Mouse (Mus musculus): ENCODE results near the gene Krt8. TPM values are rescaled to one million over a fixed set of nuclear protein-coding genes. Genes with fewer than 3 reads are reported as not detected.

The Krt8 gene
- polyA plus RNA-seq, 1 experiment from 2014 or later = 183 TPM

DNA sequence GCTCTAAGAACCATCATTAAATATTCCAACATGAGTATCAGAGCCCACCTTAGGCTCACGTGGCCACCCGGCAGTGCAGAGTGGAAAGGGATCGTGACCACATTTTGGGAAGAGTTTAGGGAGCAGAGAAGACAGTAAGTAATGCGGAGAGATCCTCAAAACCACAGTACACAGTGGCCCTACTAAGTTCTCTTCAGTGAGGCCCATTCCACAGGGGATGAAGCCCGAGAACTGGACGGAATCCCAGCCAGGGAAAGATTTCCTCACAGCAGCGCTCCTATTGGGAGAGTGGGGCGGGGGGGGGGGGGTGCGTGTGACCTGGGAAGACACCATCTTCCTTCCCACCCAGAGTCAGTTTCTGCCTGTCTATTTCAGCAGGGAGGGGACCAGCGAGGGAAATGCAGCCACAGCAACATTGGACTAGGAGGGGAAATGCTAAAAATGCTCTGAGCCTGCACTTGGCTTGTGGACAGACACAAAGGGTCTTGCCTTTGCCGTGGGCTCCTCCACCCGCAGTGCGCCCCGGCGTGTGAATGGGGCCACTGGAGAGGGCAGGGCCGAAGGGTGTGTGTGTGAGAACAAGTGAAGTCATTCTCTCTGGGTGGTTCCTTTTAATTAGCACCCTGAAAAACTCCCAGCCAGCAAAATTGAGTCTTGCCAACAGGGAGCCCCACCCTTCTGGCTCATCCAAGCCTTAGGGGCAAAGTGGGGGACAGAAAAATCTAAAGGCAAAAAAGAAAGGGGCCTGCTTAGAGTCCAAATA lies 30.0 kb downstream of the Krt8 start:
- 51% methylated on average over 16 of the region's 16 CpGs for WGBS
- no peak for TF ChIP-seq CTCF (IDR thresholded peaks at IDR 0.05; ENCODE audit: low read depth)
- no peaks in the 10 kb centered on the region for H3K36me3 ChIP-seq (ENCODE audit: insufficient read depth)
- H3K27ac ChIP-seq (ENCODE audit: low read depth) = no peak overlapping the region
- ATAC-seq (ENCODE audit: insufficient read depth) (no peak), DNase-seq (no peak)
- no peak overlapping the region for H3K4me3 ChIP-seq (ENCODE audit: low read depth, low read length)
- H3K4me1 ChIP-seq (ENCODE audit: insufficient read depth) = peaks cover 24% of the 10 kb centered on the region
- H3K9ac ChIP-seq = no peak overlapping the region
- no peak overlapping the region for H3K4me2 ChIP-seq
- H3K27me3 ChIP-seq (ENCODE audit: insufficient read depth, low read length) = no peaks in the 10 kb centered on the region
- H3K9me3 ChIP-seq (ENCODE audit: low read depth, low read length) = no peaks in the 10 kb centered on the region

DNA sequence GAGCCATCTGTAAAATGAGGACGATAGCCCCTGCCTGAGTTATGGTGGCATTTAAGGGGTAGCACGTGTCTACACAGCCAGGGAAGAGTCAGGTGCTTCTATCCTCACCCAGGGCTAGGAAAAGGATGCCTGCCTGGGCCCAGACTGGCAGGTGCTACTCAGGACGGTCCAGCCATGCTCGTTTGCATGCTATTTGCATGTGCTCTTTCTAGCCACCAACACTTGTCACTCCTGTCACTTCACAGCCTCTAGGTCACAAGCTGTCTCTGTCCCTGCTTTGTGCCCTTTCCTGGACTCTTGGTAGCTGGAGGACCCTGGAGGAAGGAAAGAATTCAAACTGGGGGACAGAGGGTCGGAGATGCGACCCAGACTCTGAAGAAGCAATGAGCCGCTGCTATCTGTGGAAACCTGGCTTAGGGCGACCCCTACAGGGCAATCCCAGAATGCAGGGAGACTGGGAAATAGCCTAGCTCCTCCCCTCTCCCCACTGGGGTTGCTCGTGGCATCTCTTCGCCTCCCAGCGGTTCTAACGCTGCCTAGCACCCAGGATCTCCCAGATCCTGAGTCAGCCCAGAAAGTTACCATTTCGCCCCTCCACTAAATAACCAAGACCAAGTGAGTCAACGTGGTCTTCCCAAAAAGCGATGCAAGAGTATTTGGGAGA lies 30.7 kb downstream of the Krt8 start:
- Histone ChIP-seq H3K4me1 (ENCODE audit: insufficient read depth) (peaks cover 24% of the 10 kb centered on the region), H3K27ac (ENCODE audit: low read depth) (no peak overlapping the region), H3K27me3 (ENCODE audit: insufficient read depth, low read length) (no peaks in the 10 kb centered on the region), H3K36me3 (ENCODE audit: insufficient read depth) (no peaks in the 10 kb centered on the region), H3K4me2 (no peak overlapping the region), H3K9me3 (ENCODE audit: low read depth, low read length) (no peaks in the 10 kb centered on the region), H3K9ac (no peak overlapping the region), H3K4me3 (ENCODE audit: low read depth, low read length) (no peak overlapping the region)
- 10% methylated on average over 15 of the region's 15 CpGs for WGBS
- peak; percentile 98 for TF ChIP-seq CTCF (IDR thresholded peaks at IDR 0.05; ENCODE audit: low read depth)
- DNase-seq (peak; percentile 98), ATAC-seq (ENCODE audit: insufficient read depth) (peak; percentile 15; the same call in 1 of the 2 replicates)

DNA sequence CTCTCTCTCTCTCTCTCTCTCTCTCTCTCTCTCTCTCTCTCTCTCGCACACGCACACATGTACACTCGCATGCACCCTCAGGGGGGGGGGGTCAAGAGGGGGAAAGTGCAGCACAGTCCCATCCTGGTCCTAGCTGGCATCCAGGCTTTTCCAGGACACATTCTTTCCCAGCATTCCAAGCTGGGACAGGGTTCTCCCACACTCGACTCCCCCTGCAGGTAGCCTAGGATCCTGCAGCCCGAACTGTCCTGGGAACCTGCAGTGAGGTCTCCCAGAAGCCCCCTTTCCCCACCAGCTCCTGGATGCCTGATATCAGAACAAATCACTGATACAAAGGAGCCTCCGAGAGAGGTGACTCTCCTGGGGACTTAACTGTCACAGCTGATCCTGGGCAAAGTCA lies 33.7 kb downstream of the Krt8 start:
- no peak overlapping the region for H3K4me2 ChIP-seq
- H3K27me3 ChIP-seq (ENCODE audit: insufficient read depth, low read length) = no peaks in the 10 kb centered on the region
- no peak overlapping the region; the same call in 1 of the 2 replicates for H3K9ac ChIP-seq
- ATAC-seq (ENCODE audit: insufficient read depth) (peak; percentile 26; the same call in 1 of the 2 replicates), DNase-seq (peak; percentile 85)
- H3K27ac ChIP-seq (ENCODE audit: low read depth) = no peak overlapping the region
- peak; percentile 87 for TF ChIP-seq CTCF (IDR thresholded peaks at IDR 0.05; ENCODE audit: low read depth)
- no peaks in the 10 kb centered on the region for H3K36me3 ChIP-seq (ENCODE audit: insufficient read depth)
- H3K4me1 ChIP-seq (ENCODE audit: insufficient read depth) = no peaks in the 10 kb centered on the region
- 6% methylated on average over 3 of the region's 6 CpGs for WGBS
- H3K4me3 ChIP-seq (ENCODE audit: low read depth, low read length) = no peak overlapping the region
- no peaks in the 10 kb centered on the region for H3K9me3 ChIP-seq (ENCODE audit: low read depth, low read length)

DNA sequence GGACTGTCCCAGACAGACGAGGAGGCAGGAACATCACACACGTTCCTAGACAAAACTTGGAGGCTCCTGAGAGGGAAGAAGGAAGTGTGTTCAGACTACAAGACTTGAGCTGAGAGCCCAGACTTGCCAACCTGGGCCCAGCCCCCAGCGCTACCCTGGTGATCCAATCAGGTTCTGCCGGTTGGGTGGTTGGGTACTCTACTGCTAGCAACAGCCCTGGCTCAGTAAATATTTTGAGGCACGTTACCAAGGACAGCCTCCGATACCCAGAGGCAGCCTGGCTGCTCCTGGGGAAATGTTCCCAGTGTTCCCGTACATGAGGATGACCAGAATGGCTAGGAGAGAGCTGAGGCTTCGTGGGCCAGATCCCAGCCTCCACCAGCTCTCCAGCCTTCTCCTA lies 37.5 kb downstream of the Krt8 start:
- H3K4me1 ChIP-seq (ENCODE audit: insufficient read depth) = no peaks in the 10 kb centered on the region
- 64% methylated on average over 8 of the region's 8 CpGs for WGBS
- H3K9ac ChIP-seq = no peak overlapping the region
- peak; percentile 43 for DNase-seq
- TF ChIP-seq CTCF (IDR thresholded peaks at IDR 0.05; ENCODE audit: low read depth) = no peak
- H3K36me3 ChIP-seq (ENCODE audit: insufficient read depth) = no peaks in the 10 kb centered on the region
- H3K9me3 ChIP-seq (ENCODE audit: low read depth, low read length) = no peaks in the 10 kb centered on the region
- H3K4me3 ChIP-seq (ENCODE audit: low read depth, low read length) = no peak overlapping the region
- peak; percentile 48; the same call in 1 of the 2 replicates for ATAC-seq (ENCODE audit: insufficient read depth)
- no peak overlapping the region for H3K4me2 ChIP-seq
- no peaks in the 10 kb centered on the region for H3K27me3 ChIP-seq (ENCODE audit: insufficient read depth, low read length)
- H3K27ac ChIP-seq (ENCODE audit: low read depth) = no peak overlapping the region

DNA sequence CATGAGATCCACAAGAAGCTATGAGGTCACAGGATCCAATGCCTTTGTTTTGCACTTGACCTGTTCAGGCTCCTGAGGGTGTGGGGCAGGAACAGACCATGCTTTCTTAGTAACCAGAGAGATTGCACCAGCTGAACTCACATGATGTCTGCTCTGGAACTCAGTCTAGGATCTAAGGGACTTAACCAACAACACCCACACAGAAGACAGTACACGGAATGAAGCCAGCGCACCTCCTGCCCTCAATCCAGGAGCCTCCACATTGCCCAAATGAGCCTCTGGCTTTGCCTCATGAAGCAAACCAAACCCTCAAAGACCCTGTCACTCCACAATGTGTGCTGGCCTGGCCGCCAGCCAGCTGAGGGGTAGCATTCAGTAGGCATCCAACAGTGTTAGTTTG lies 45.4 kb downstream of the Krt8 start:
- no peaks in the 10 kb centered on the region for H3K27me3 ChIP-seq (ENCODE audit: insufficient read depth, low read length)
- H3K4me1 ChIP-seq (ENCODE audit: insufficient read depth) = no peaks in the 10 kb centered on the region
- DNase-seq = no peak
- no peaks in the 10 kb centered on the region for H3K36me3 ChIP-seq (ENCODE audit: insufficient read depth)
- no peaks in the 10 kb centered on the region for H3K9me3 ChIP-seq (ENCODE audit: low read depth, low read length)
- H3K9ac ChIP-seq = no peak overlapping the region
- no peak overlapping the region for H3K4me2 ChIP-seq
- H3K27ac ChIP-seq (ENCODE audit: low read depth) = no peak overlapping the region
- H3K4me3 ChIP-seq (ENCODE audit: low read depth, low read length) = no peak overlapping the region
- ATAC-seq (ENCODE audit: insufficient read depth) = no peak
- TF ChIP-seq CTCF (IDR thresholded peaks at IDR 0.05; ENCODE audit: low read depth) = no peak
- WGBS = 80% methylated on average over 3 of the region's 3 CpGs

DNA sequence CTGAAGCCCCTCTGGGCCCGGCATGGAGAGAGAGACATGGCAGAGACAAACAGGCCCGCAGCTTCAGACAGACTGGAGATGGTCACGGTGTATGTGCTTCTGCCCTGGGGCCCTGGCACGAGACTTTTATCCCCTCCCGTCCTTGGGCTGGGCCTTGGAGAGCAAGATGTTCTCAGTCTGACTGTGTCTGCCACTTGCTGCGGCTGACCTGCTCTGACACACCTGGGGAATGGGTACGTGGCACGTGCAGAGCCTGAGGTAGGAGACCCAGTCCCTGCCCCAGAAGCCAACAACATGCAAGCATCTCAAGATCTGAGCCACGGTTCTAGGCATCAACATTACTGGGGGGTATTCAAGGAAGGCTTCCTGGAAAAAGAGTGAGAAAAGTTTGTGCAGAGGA lies 50.1 kb downstream of the Krt8 start, which contains the start of gene Krt78:
Gene Krt78 (minus strand): TSS at position 101 of the 400 bp plus-strand sequence.
- H3K27me3 ChIP-seq (ENCODE audit: insufficient read depth, low read length) = no peaks in the 10 kb centered on the region
- no peak within 1 kb of the TSS for H3K4me3 ChIP-seq (ENCODE audit: low read depth, low read length)
- WGBS = 81% methylated on average over 9 of the region's 9 CpGs
- ATAC-seq (ENCODE audit: insufficient read depth) (no peak), DNase-seq (no peak)
- H3K4me1 ChIP-seq (ENCODE audit: insufficient read depth) = peaks cover 4% of the 10 kb centered on the region; the same call in 1 of the 2 replicates
- no peaks in the 10 kb centered on the region for H3K9me3 ChIP-seq (ENCODE audit: low read depth, low read length)
- peak within 1 kb of the TSS; percentile 75 for H3K27ac ChIP-seq (ENCODE audit: low read depth)
- no peak within 1 kb of the TSS for H3K9ac ChIP-seq
- H3K4me2 ChIP-seq = no peak within 1 kb of the TSS
- H3K36me3 ChIP-seq (ENCODE audit: insufficient read depth) = no peaks in the 10 kb centered on the region
- no peak for TF ChIP-seq CTCF (IDR thresholded peaks at IDR 0.05; ENCODE audit: low read depth)
